Mouse (Mus musculus) lung, postnatal 36 days (tissue): ENCODE data around the gene Dixdc1.
"Not testable (repeated sequence)": the region's sequence is repeated elsewhere in the genome, so short reads cannot be mapped to it uniquely, and the experiment has no call there.

Source experiments
- DNase-seq: peaks from one replicate; pipeline ENCODE4 v3.0.0; 2022; ENCODE audit warnings: mixed read lengths

Dixdc1 gene

GRCm38 (mm10) chr9:50646826-50647370 lies 92.4 kb downstream of the Dixdc1 start:
- no peak for DNase-seq

GRCm38 (mm10) chr9:50634270-50634669 lies 105.0 kb downstream of the Dixdc1 start:
- no peak for DNase-seq

- DNase-seq: peak; percentile 10
Observed at GRCm38 (mm10) chr9:50633059-50633458, 106.3 kb downstream of the Dixdc1 start.

GRCm38 (mm10) chr9:50632016-50632688 lies 107.2 kb downstream of the Dixdc1 start:
- DNase-seq: no peak

GRCm38 (mm10) chr9:50630903-50631302 lies 108.4 kb downstream of the Dixdc1 start:
- DNase-seq: not testable (repeated sequence)

GRCm38 (mm10) chr9:50617794-50618330 lies 121.5 kb downstream of the Dixdc1 start:
- DNase-seq: no peak

- DNase-seq: peak; percentile 94
Observed at GRCm38 (mm10) chr9:50616766-50617603, 122.3 kb downstream of the Dixdc1 start, which contains the start of the genes Pih1d2 and Nkapd1. Gene Pih1d2 (plus strand): TSS chr9:50617321. Gene Nkapd1 (minus strand): TSS chr9:50617464.

- no peak for DNase-seq
Observed at GRCm38 (mm10) chr9:50616161-50616560, 123.2 kb downstream of the Dixdc1 start.
